Mouse (Mus musculus): ENCODE results near the gene Elp5. TPM values are rescaled to one million over a fixed set of nuclear protein-coding genes. Genes with fewer than 3 reads are reported as not detected.
A peak's percentile ranks its signal among the peaks of the same experiment; 100 is the strongest.

Elp5 gene
- total and polyA plus RNA-seq, 3 experiments = 95.9 to 177 (median 119) TPM

- TF ChIP-seq GABPA (IDR thresholded peaks at IDR 0.05; ENCODE audit: insufficient replicate concordance, low read depth, low read length) (peak; percentile 90; the same call in 1 of the 2 replicates), ZMIZ1 (IDR thresholded peaks at IDR 0.05; ENCODE audit: low read depth, low read length) (peak; percentile 91), CTCF (conservative IDR thresholded peaks at IDR 0.05 in 1 of 2, IDR thresholded peaks at IDR 0.05 in 1 of 2; ENCODE audit: low read depth in 2 of 2, low read length in 2 of 2) (no peak), PAX5 (IDR thresholded peaks at IDR 0.05; ENCODE audit: low read length) (no peak), RCOR1 (conservative IDR thresholded peaks at IDR 0.05; ENCODE audit: low read depth, low read length) (no peak; the same call in 1 of the 2 replicates), TBP (conservative IDR thresholded peaks at IDR 0.05; ENCODE audit: low read depth, low read length) (no peak), MXI1 (IDR thresholded peaks at IDR 0.05; ENCODE audit: low read depth, low read length) (peak; percentile 80), CHD2 (IDR thresholded peaks at IDR 0.05; ENCODE audit: low read length) (peak; percentile 91), EP300 (IDR thresholded peaks at IDR 0.05; ENCODE audit: low read length) (no peak), ZC3H11A (IDR thresholded peaks at IDR 0.05; ENCODE audit: low read depth, low read length) (no peak), JUND (conservative IDR thresholded peaks at IDR 0.05; ENCODE audit: low read depth, low read length) (no peak), ETS1 (conservative IDR thresholded peaks at IDR 0.05; ENCODE audit: low read depth, low read length) (peak; percentile 52; the same call in 1 of the 2 replicates), IRF4 (IDR thresholded peaks at IDR 0.05; ENCODE audit: low read depth, low read length) (peak; percentile 78), KAT2A (IDR thresholded peaks at IDR 0.05; ENCODE audit: insufficient replicate concordance, low read length) (peak; percentile 98), TCF12 (IDR thresholded peaks at IDR 0.05; ENCODE audit: low read depth, low read length) (peak; percentile 72), NRF1 (IDR thresholded peaks at IDR 0.05; ENCODE audit: low read depth, low read length) (peak; percentile 93), USF2 (conservative IDR thresholded peaks at IDR 0.05; ENCODE audit: low read depth, low read length) (no peak), ELF1 (IDR thresholded peaks at IDR 0.05; ENCODE audit: low read depth, low read length) (peak; percentile 98), JUN (IDR thresholded peaks at IDR 0.05; ENCODE audit: insufficient read depth, low read depth, low read length) (no peak; the same call in 1 of the 2 replicates)
Measured at GRCm38 (mm10) chr11:69995391-69995960, 13.2 kb upstream of the Elp5 start, which contains the start of gene Phf23 (continued).

DNA sequence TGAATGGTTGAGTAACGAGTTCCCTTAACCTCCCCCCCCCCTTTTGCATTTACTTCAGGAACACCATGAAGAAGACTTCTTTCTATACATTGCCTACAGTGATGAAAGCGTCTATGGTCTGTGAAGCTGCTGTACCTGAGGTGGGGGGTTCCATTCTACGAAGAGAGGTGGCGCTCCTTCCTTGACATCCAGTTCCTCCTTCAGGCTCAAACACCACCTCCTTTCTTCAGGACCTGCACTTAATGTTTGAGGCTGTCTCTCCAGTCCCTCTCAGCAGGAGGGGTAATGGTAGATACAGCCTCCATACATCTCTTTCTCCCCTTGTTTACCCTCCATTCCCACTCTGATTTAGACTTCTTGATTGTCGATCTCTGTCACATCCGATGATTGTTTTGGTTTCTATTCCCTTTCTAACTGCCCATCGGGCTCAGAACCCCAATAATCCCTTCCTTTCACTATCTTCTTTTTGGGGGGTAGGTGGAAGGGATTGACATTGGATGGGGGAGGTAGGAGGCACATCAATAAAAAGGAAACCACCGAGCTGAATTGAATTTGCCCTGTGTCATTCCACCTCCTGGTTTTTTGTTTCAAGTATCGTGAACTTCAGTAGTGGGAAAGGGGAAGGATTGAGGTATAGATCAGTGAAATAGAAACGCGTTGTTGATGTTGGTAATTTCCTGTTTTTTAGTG lies 12.2 kb upstream of the Elp5 start:
- in situ Hi-C loops (cut with MboI; ENCODE audit: low pct_ligation_motif_present, low pct_unique_long_range_greater_than_20kb, low sequenced_read_pairs) = no loop called here
- H3K79me2 ChIP-seq (replicated peaks; ENCODE audit: control insufficient read depth, extremely low read depth, insufficient read depth, poor library complexity, severe bottlenecking) = peaks cover 50% of the 10 kb centered on the region
- peaks cover 43 to 50% of the 10 kb centered on the region in 2 experiments for H3K36me3 ChIP-seq (replicated peaks in 1 of 2; ENCODE audit: control insufficient read depth in 1 of 2, insufficient read depth in 1 of 2, low read length in 1 of 2)
- H3K9me3 ChIP-seq (replicated peaks; ENCODE audit: low read length) = no peaks in the 10 kb centered on the region
- no peak for TF ChIP-seq MYC (IDR thresholded peaks at IDR 0.05; ENCODE audit: low read depth, low read length)
- no peak for TF ChIP-seq RAD21 (IDR thresholded peaks at IDR 0.05; ENCODE audit: low read depth, low read length)
- TF ChIP-seq JUN (IDR thresholded peaks at IDR 0.05; ENCODE audit: insufficient read depth, low read depth, low read length) = no peak
- TF ChIP-seq JUND (conservative IDR thresholded peaks at IDR 0.05; ENCODE audit: low read depth, low read length) = no peak
- no peak for TF ChIP-seq EP300 (IDR thresholded peaks at IDR 0.05; ENCODE audit: low read length)
- TF ChIP-seq HCFC1 (IDR thresholded peaks at IDR 0.05; ENCODE audit: low read depth, low read length) = no peak
- no peak for TF ChIP-seq MAFK (IDR thresholded peaks at IDR 0.05; ENCODE audit: insufficient replicate concordance, low read length)
- no peak for TF ChIP-seq BHLHE40 (IDR thresholded peaks at IDR 0.05; ENCODE audit: low read depth, low read length)
- no peak for TF ChIP-seq MXI1 (IDR thresholded peaks at IDR 0.05; ENCODE audit: low read depth, low read length)
- TF ChIP-seq POLR2AphosphoS2 (IDR thresholded peaks at IDR 0.05; ENCODE audit: low read depth, low read length) = no peak
- TF ChIP-seq TBP (conservative IDR thresholded peaks at IDR 0.05; ENCODE audit: low read depth, low read length) = no peak
- no peak for TF ChIP-seq IRF4 (IDR thresholded peaks at IDR 0.05; ENCODE audit: low read depth, low read length)
- no peak for TF ChIP-seq UBTF (IDR thresholded peaks at IDR 0.05; ENCODE audit: low read depth, low read length)
- TF ChIP-seq RCOR1 (conservative IDR thresholded peaks at IDR 0.05; ENCODE audit: low read depth, low read length) = no peak
- no peak for TF ChIP-seq ETS1 (conservative IDR thresholded peaks at IDR 0.05; ENCODE audit: low read depth, low read length)
- TF ChIP-seq ZC3H11A (IDR thresholded peaks at IDR 0.05; ENCODE audit: low read depth, low read length) = no peak
- TF ChIP-seq ZKSCAN1 (IDR thresholded peaks at IDR 0.05; ENCODE audit: borderline replicate concordance, low read depth, low read length) = no peak
- TF ChIP-seq USF1 (IDR thresholded peaks at IDR 0.05; ENCODE audit: low read depth, low read length) = no peak
- TF ChIP-seq KAT2A (IDR thresholded peaks at IDR 0.05; ENCODE audit: insufficient replicate concordance, low read length) = no peak
- no peak for TF ChIP-seq PAX5 (IDR thresholded peaks at IDR 0.05; ENCODE audit: low read length)
- H3K9ac ChIP-seq (ENCODE audit: insufficient read depth, low read depth) = peak overlapping the region; percentile 18; the same call in 1 of the 2 replicates
- H3K4me1 ChIP-seq (ENCODE audit: control insufficient read depth in 1 of 2, insufficient read depth in 2 of 2) = peaks cover 11 to 50% of the 10 kb centered on the region in 2 experiments; a peak in 3 of 4 replicates
- no peaks in the 10 kb centered on the region for H3K27me3 ChIP-seq (replicated peaks)
- peak overlapping the region; percentile 71 for H3K4me2 ChIP-seq (ENCODE audit: insufficient read depth, low read depth, poor library complexity, severe bottlenecking)
- H3K27ac ChIP-seq (ENCODE audit: insufficient read depth, low read depth) = no peak overlapping the region
- H3K4me3 ChIP-seq (replicated peaks in 1 of 3; ENCODE audit: low read depth in 2 of 3, low read length in 2 of 3, poor library complexity in 1 of 3) = peak overlapping the region in 2 of 3 experiments; percentile 91 to 99
- dilution Hi-C loops (cut with MboI; ENCODE audit: extremely low pct_ligation_motif_present, extremely low pct_unique_long_range_greater_than_20kb, low sequenced_read_pairs) = no loop called here
- no peak for DNase-seq (ENCODE audit: extremely low read depth)
